Mouse (Mus musculus) embryo, embryonic 9.5 days (tissue): ENCODE results near the gene Gm17660.
"Not testable (repeated sequence)": the region's sequence is repeated elsewhere in the genome, so short reads cannot be mapped to it uniquely, and the experiment has no call there.

Experiments used
- DNase-seq: peaks from one replicate; pipeline ENCODE4 v3.0.0-alpha.2; 2017; ENCODE audit errors: extremely low spot score

Gm17660 gene

GRCm38 (mm10) chr5:104042906-104043305 is 34.5 kb downstream of the Gm17660 start:
- DNase-seq: no peak

DNA sequence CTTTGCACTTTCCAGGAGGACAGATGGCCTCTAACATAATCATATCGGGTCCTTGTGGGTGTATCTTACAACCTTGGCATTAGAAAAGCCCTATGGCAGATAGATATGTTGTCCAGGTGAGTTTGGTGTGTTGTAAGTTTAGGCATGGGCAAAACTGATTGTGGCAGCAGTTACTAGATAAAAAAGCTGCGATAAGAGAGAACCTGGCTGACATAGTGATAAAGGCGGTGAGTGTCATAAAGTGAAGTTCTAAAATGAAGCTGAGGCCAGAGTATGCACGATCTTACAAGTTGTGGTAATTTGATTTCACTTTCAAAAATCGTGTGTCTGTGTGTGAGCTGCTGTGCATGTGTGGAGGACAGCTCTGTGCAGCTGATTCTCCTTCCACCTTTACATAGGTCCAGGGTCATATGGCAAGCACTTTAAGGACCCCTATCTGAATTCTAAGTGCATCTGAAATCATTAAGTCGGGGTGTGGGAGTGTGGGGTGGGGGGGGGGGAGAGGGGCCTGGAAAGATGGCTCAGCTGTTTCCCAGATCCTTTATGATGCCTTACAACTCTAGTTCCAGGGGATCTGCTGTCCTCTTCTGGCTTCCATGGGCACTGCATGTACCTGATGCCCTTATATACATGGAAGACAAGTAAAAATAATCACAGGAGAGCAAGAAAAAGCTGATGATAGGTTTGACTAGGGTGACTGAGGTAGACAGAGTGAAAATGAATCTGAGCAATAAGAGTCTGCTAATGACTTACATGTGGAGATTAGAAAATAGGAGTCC is 38.1 kb downstream of the Gm17660 start:
- peak; percentile 20 for DNase-seq

- no peak for DNase-seq
Observed at GRCm38 (mm10) chr5:104036686-104037085, 40.7 kb downstream of the Gm17660 start.

GRCm38 (mm10) chr5:104035824-104036223 is 41.6 kb downstream of the Gm17660 start:
- DNase-seq: no peak

DNA sequence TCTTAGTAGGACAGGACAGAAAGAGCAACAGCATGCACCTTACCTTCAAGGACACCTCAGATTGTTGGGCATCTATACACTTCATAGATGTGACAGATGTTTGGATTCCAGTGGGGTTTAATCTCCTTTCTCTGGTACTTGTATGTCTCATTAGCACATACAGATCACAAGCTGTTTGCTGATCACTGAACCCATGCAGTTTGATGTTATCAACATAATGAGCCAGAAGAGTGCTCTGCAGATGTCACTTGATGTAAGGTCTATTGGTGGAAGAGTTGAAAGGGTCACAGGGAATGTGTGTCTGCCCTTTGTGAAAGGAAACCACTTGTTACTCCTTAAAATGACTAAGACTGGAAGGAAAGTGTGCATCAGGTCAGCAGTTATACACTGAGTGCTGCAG is 42.3 kb downstream of the Gm17660 start:
- DNase-seq: no peak

- DNase-seq: no peak
Observed at GRCm38 (mm10) chr5:104032434-104033097, 44.8 kb downstream of the Gm17660 start.

- DNase-seq: no peak
Observed at GRCm38 (mm10) chr5:104025245-104025854, 52.1 kb downstream of the Gm17660 start.

GRCm38 (mm10) chr5:104024762-104025161 is 52.6 kb downstream of the Gm17660 start:
- no peak for DNase-seq

DNA sequence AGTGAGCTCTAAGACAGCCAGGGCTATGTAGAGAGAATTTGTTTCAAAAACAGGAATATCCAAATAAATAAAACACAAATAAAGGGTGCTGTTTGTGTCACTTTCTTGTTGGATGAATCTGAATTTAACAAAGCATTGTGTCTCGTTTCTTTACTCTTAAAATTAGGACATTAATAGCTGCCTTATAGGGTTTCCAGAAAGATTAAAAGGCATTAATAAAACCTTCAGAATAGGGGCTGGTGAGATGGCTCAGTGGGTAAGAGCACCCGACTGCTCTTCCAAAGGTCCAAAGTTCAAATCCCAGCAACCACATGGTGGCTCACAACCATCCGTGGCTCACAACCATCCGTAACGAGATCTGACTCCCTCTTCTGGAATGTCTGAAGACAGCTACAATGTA is 53.2 kb downstream of the Gm17660 start:
- DNase-seq: not testable (repeated sequence)

- no peak for DNase-seq
Observed at GRCm38 (mm10) chr5:104023289-104024020, 54.0 kb downstream of the Gm17660 start.

GRCm38 (mm10) chr5:104022558-104022957 is 54.9 kb downstream of the Gm17660 start:
- DNase-seq: no peak

DNA sequence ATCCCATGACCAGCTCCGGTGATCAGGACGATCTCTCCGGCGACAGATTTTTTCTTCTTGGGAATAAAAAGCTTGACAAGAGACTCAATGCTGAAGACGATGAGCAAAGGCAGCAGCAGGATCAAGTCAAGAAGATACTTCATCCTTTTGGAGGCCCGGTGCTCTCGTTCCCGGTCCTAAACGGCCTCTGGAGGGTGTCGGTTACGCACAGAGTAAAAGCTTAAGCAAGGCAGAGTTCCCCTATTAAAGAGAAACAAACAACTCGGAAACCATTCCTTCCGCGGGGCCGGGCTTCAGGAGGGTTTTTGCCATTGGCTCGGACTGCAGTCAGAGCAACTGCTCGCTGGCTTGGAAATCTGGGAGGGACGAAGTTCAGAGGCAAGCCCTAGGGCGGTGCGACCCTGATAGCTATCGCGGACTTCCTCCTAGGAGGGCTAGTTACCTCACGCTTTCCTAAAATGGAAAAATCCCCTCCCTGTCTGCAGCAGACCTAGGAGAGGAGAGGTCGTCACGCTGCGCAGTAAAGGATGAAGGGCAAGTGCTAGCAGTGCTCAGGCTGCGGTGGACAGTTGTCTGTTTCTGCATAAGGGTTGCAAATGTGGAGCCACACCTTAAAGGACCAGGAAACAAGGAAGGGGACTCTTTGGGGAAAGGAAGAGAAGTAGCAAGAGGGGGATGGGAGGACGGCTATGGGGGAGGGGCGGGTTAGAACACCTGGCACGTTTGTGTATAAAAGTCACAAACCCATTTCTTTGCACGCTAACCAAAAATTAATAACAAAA is 55.6 kb downstream of the Gm17660 start, which contains the start of gene Hsd17b11:
Hsd17b11 (minus strand) TSS at position 323 of the 782 bp plus-strand sequence.
- peak; percentile 79 for DNase-seq
